Mouse (Mus musculus) left cerebral cortex, postnatal 4 days (tissue): Measurements from ENCODE around the gene Snorc. TPM values are rescaled to one million over a fixed set of nuclear protein-coding genes. Genes with fewer than 3 reads are reported as not detected.
"Not testable (repeated sequence)": the region's sequence is repeated elsewhere in the genome, so short reads cannot be mapped to it uniquely, and the experiment has no call there.

Experiments used
- DNase-seq: peaks from one replicate; pipeline ENCODE4 v3.0.0-alpha.2; 2022
- intact Hi-C: fragments of 180-260 bp; cut with DNase I; formaldehyde crosslinking; loops from one replicate; pipeline ENCODE4 v1.15.1; 2025
- total RNA-seq, 2 experiments: library from RNA; stranded (reverse); gene quantifications; 2 replicates each; pipeline ENCODE4 v1.2.3; 2021

Gene Snorc
- not detected for total RNA-seq

DNA sequence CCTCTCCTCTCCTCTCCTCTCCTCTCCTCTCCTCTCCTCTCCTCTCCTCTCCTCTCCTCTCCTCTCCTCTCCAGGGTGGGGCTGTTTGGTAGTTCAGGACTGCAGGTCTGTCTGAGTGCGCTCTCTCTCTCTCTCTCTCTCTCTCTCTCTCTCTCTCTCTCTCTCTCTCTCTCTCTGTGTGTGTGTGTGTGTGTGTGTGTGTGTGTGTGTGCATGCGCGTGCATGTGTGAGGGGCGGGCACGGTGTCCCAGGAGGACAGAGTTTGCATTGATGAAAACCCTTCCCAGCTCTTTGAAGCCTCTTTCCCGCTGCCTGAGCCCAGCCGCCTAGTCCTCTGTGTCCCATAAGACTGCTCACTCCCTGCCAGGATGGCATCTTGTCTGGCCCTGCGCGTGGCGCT lies at the start of gene Snorc:
Gene Snorc (plus strand): TSS at position 301 of the 400 bp plus-strand sequence.
- intact Hi-C loops, DNase-seq: not testable (repeated sequence)

GRCm38 (mm10) chr1:87435125-87435524 lies 34.9 kb upstream of the Snorc start:
- no peak for DNase-seq
- intact Hi-C loops: no loop called here

GRCm38 (mm10) chr1:87436583-87436982 lies 33.5 kb upstream of the Snorc start:
- no peak for DNase-seq
- intact Hi-C loops: no loop called here

- intact Hi-C loops: loop anchor here (5.0 kb wide), 1 partner anchor 310 kb away; the partner anchor contains the start of gene Atg16l1
- peak; percentile 72 for DNase-seq
These were observed 22.6 kb upstream of the Snorc start for GRCm38 (mm10) chr1:87447183-87448104.

DNA sequence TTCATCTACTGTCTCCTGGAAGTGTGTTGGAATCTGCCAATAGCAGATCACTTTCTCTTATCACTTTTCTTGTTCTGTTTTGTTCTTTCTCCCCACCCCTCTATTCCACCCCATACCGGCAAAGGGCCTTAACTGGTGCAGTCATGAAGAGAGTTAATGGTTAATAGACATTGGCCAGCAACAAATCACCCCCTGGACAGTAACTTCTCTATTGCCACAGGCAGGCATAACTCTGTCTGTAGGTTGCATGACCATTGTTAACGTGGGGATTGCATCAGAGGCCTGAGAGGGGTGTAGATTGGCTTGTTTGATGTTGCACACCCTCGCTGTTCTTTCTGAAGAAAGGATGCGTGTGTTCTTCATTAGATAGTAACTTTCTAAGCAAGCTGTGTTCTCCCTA lies 20.6 kb upstream of the Snorc start:
- intact Hi-C loops: loop anchor here (5.0 kb wide), 1 partner anchor 308 kb away; the partner anchor contains the start of gene Atg16l1
- DNase-seq: no peak

DNA sequence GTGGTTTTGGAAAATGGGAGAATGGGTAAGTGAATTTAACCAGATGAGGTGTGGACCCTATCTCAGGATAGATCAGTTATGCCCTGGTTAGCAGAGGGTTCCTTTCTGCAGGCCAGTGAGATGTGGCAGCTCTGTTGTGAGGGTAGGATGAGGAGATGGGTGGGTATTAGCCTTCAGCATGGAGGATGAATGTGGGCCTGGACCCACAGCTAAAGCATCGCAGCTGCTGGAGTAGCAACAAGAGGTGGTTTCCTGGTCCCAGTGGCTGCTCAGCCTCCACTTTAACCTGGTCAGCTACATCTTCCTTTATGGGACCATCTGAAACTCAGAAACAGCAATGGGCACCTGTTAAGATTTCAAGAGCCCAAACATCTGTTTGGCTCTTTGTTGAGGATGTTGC lies 13.6 kb upstream of the Snorc start:
- intact Hi-C loops: no loop called here
- no peak for DNase-seq

DNA sequence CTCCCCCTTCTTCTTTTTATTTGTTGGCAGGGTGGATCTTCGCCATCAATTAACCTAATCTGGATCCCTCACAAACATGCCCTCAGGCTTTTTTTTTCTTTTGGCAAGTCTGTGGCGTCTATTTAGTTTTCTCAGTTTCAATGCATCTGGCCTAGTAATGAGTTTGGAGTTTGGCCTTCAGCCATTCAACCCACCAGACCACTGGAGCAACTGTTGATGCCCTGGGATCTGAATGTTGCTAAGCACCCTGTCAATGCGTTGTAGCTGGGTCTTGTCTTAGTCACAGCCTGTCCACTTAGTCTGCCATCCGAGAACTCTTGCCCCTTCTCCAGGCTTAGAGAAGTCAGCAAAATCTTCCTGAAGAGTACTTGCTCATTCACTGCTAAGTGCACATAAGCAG lies 12.0 kb upstream of the Snorc start:
- intact Hi-C loops: no loop called here
- no peak for DNase-seq

GRCm38 (mm10) chr1:87459856-87460255 lies 10.2 kb upstream of the Snorc start:
- intact Hi-C loops, DNase-seq: not testable (repeated sequence)

- no peak for DNase-seq
- intact Hi-C loops: no loop called here
These were observed 2.6 kb upstream of the Snorc start for GRCm38 (mm10) chr1:87467469-87467868.

DNA sequence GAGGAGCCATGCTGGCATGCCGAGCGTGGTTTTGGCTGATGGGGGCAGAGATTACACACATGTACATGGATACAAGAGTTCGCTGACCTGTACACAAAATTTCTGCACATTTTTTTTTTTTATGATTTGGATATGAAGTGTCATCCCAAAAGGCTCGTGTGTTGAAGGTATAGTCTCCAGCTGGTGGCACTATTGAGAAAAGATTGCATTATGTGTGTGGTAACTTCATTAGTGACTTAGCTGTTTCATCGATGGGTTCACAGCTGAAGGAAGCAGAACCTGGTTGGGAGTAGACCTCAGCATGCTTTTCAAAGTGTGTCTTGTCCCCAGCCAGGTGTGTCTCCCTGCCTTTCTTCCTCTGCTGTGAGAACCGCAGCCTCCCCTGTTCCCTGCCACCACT lies 1.8 kb upstream of the Snorc start:
- intact Hi-C loops: no loop called here
- DNase-seq: no peak

GRCm38 (mm10) chr1:87471914-87472313 lies 1.8 kb downstream of the Snorc start:
- DNase-seq: no peak
- intact Hi-C loops: no loop called here

DNA sequence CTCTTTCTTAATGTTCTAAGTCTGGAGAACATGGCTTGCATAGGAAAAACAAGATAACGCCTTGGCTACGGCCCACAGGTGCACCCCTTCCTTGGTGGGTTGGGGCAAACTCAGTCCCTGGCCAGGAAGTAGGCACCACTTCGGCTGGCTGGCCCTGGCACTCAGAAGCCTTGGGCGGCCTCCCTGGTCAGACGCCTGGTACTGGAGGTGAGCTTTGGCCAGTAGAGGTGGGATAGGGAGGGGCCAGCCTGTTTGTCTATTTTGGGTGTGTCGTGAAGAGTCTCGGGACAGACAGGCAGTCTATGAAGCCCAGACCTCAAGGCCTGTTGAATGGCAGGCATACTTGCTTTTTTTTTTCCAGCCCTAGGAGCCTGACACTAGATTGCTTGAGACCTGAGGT lies 2.5 kb downstream of the Snorc start:
- no peak for DNase-seq
- intact Hi-C loops: no loop called here

- intact Hi-C loops: no loop called here
- DNase-seq: no peak
These were observed 5.2 kb downstream of the Snorc start for GRCm38 (mm10) chr1:87475076-87475895.

GRCm38 (mm10) chr1:87482546-87482945 lies 12.5 kb downstream of the Snorc start:
- DNase-seq: no peak
- intact Hi-C loops: no loop called here

DNA sequence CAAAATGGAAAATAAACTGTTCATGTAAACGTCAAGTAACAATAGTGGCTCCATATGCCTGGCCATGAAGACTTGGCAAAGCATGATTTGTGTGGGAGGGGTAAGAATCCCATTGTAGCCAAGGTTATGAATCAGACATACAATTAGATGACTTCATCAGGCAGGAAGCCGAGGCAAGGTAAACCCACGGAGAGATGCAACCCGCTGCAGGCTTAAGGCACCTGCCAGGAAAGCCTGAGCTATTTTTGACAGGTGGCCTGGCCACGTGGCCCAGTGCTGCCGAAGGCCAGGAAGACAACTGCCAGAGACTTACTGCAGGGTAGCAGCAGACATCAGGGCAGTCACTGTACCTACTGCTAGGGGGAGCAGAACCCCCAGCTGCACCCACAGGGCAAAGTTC lies 16.3 kb downstream of the Snorc start:
- intact Hi-C loops: no loop called here
- DNase-seq: peak; percentile 42

- no peak for DNase-seq
- intact Hi-C loops: no loop called here
These were observed 22.2 kb downstream of the Snorc start for GRCm38 (mm10) chr1:87492285-87492684.

GRCm38 (mm10) chr1:87493542-87493941 lies 23.5 kb downstream of the Snorc start:
- DNase-seq: no peak
- intact Hi-C loops: no loop called here

- no peak for DNase-seq
- intact Hi-C loops: no loop called here
These were observed 35.5 kb downstream of the Snorc start for GRCm38 (mm10) chr1:87505524-87505923.

DNA sequence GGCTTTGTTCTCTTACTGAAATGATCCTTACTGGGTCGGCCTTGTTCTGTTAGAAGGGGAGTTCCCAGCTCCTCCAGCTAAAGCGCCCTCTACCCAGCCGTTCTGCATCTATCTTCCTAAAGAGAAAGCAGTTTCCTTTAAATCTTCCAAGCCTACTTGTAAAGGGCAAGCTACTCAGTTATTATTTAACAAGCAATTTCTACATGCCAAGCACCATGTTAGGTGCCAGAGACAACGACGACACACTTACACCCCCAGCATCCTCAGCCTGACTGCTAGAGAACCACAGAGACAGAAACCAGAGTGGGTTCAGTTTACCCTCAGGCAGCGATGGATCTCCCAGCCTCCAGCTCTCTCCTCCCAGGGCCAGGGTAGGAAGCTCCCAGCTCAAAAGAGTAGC lies 37.8 kb downstream of the Snorc start:
- intact Hi-C loops: no loop called here
- no peak for DNase-seq

- intact Hi-C loops: no loop called here
- no peak for DNase-seq
These were observed 38.8 kb downstream of the Snorc start for GRCm38 (mm10) chr1:87508591-87509560.
